Mouse (Mus musculus) kidney, embryonic 16.5 days (tissue): ENCODE measurements around the gene Ttll8. TPM values are rescaled to one million over a fixed set of nuclear protein-coding genes. Genes with fewer than 3 reads are reported as not detected.

Experiments used
- ATAC-seq: fragments of 200-750 bp; cut with Nextera tagmentation; 2 replicates; pipeline ENCODE4 v1.8.0; 2017; ENCODE audit warnings: moderate TSS enrichment; ENCODE audit not compliant: low FRiP score, low TSS enrichment
- H3K27ac ChIP-seq: fragments of 300-500 bp; sonication (generic); 2 replicates; pipeline ENCODE4 v1.5.1; 2014; ENCODE audit warnings: low read length
- H3K27me3 ChIP-seq: fragments of 300-500 bp; sonication (generic); 2 replicates; pipeline ENCODE4 v1.6.1; 2014; ENCODE audit warnings: low read length, control low read depth, mixed read lengths; ENCODE audit not compliant: insufficient read depth
- H3K36me3 ChIP-seq: fragments of 300-500 bp; sonication (generic); 2 replicates; pipeline ENCODE4 v1.6.1; 2014; ENCODE audit warnings: low read length, control low read depth, mixed read lengths; ENCODE audit not compliant: insufficient read depth
- H3K4me1 ChIP-seq: fragments of 300-500 bp; sonication (generic); 2 replicates; pipeline ENCODE4 v1.6.1; 2014; ENCODE audit warnings: low read length, control low read depth, mixed read lengths; ENCODE audit not compliant: insufficient read depth
- H3K4me2 ChIP-seq: fragments of 300-500 bp; sonication (generic); replicated peaks from 2 replicates; pipeline ENCODE4 v1.6.1; 2014; ENCODE audit warnings: low read depth, low read length
- H3K4me3 ChIP-seq: fragments of 300-500 bp; sonication (generic); 2 replicates; pipeline ENCODE4 v1.5.1; 2014; ENCODE audit warnings: mild to moderate bottlenecking, low read length
- H3K9ac ChIP-seq: fragments of 300-500 bp; sonication (generic); replicated peaks from 2 replicates; pipeline ENCODE4 v1.6.1; 2014; ENCODE audit warnings: low read length
- H3K9me3 ChIP-seq: fragments of 300-500 bp; sonication (generic); 2 replicates; pipeline ENCODE4 v1.6.1; 2016; ENCODE audit warnings: low read length, control low read depth
- WGBS: fragments of 180-500 bp; shearing (Covaris S2); extraction: QIAGEN DNeasy Blood & Tissue Kit; methylation state at CpG from one replicate; pipeline ENCODE4 v1.1.7; 2014; 5-methylcytosine and 5-hydroxymethylcytosine counted together
- polyA plus RNA-seq: library from polyadenylated mRNA; unstranded; fragments of >200 nt; fragmentation: Nextera tagmentation; extraction: Ambion mirVana; gene quantifications from 2 replicates; pipeline ENCODE4 v1.2.1, GENCODE M21; 2015

The Ttll8 gene
- polyA plus RNA-seq, 1 experiment from 2014 or later: not detected

DNA sequence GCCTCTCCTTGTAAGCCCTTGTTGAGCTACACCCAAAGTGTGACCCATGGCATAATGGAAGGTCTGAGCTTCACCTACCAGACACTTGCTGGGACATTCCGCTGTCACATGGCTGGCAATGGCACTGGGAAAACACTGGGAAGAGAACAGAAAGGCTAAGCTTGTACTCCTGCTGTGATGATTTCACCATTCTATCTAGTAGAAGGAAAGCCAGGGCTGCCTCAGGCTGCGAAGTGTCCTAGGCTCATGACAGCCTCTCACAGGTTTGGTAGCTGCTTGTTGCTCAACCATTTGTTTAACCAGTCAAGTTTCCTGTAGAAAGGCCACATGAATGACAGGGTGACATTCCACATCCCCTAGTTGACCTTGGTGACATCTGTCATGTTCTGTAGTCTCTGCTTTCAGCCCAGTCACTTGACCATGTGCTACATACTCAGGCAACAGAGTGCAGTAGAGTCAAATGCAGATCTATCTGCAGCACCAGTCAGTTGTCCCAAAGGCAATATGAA lies 9.9 kb upstream of the Ttll8 start:
- Histone ChIP-seq H3K9ac (no peak overlapping the region), H3K9me3 (no peaks in the 10 kb centered on the region), H3K4me2 (no peak overlapping the region), H3K36me3 (no peaks in the 10 kb centered on the region), H3K4me3 (no peak overlapping the region), H3K4me1 (no peaks in the 10 kb centered on the region), H3K27me3 (0 out of 2 replicates have a peak, but pooled peaks cover 1% of the 10 kb centered on the region), H3K27ac (no peak overlapping the region)
- WGBS: 88% methylated on average over 2 of the region's 2 CpGs
- ATAC-seq: no peak

- Histone ChIP-seq H3K36me3 (no peaks in the 10 kb centered on the region), H3K27ac (no peak overlapping the region), H3K4me2 (no peak overlapping the region), H3K9ac (no peak overlapping the region), H3K27me3 (peaks cover 27% of the 10 kb centered on the region; the same call in 1 of the 2 replicates), H3K4me1 (no peaks in the 10 kb centered on the region), H3K9me3 (no peaks in the 10 kb centered on the region), H3K4me3 (no peak overlapping the region)
- no peak for ATAC-seq
- WGBS: 84% methylated on average over 4 of the region's 4 CpGs
These were observed 3.3 kb upstream of the Ttll8 start for GRCm38 (mm10) chr15:88957522-88957921.

DNA sequence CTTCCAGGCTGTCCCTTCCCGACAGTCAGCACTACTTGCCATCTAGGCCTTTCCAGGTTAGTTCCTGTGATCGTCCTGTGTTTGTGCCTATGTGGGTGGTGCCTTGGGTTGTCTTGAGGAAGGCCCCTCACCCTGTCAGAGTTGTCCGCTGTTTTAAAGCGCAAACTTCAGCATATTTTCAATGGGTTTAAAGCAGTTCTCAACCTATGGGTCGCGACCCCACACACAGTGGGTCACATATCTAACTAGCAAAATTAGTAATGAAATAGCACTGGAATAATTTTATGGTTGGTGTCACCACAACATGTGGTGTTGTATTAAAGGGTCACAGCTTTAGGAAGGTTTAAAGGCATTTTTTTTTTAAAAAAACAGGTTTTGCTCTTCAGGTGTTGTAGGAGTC lies 1.1 kb upstream of the Ttll8 start:
- H3K9me3 ChIP-seq: no peaks in the 10 kb centered on the region
- ATAC-seq: no peak
- H3K4me1 ChIP-seq: no peaks in the 10 kb centered on the region
- 87% methylated on average over 6 of the region's 6 CpGs for WGBS
- H3K4me3 ChIP-seq: no peak overlapping the region
- no peak overlapping the region for H3K27ac ChIP-seq
- peaks cover 27% of the 10 kb centered on the region; the same call in 1 of the 2 replicates for H3K27me3 ChIP-seq
- no peak overlapping the region for H3K9ac ChIP-seq
- H3K4me2 ChIP-seq: no peak overlapping the region
- H3K36me3 ChIP-seq: no peaks in the 10 kb centered on the region

DNA sequence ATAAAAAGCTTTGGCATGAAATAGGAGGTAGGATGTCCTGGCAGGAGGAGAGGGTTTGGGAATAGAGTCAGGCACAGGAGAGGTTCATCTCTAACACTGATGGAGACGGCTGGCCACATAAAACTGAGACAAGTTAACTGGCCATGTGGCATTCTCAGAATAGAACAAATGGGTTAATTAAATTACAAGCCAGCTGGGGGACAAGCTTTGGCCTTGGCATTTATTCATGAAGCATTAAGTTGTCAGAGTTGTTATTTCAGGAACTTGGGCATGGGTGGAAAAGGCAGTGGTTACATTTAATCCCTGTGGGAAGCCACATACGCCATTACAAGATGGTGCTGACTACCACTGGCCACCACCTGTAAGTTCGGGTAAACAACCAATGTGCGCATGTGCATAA lies 3.0 kb downstream of the Ttll8 start:
- ATAC-seq: no peak
- H3K4me1 ChIP-seq: no peaks in the 10 kb centered on the region
- WGBS: 70% methylated on average over 4 of the region's 4 CpGs
- no peak overlapping the region for H3K4me3 ChIP-seq
- H3K27ac ChIP-seq: no peak overlapping the region
- no peaks in the 10 kb centered on the region for H3K9me3 ChIP-seq
- H3K36me3 ChIP-seq: no peaks in the 10 kb centered on the region
- no peak overlapping the region for H3K9ac ChIP-seq
- H3K4me2 ChIP-seq: no peak overlapping the region
- peaks cover 18% of the 10 kb centered on the region; the same call in 1 of the 2 replicates for H3K27me3 ChIP-seq

GRCm38 (mm10) chr15:88946851-88947250 lies 7.4 kb downstream of the Ttll8 start:
- no peaks in the 10 kb centered on the region for H3K9me3 ChIP-seq
- WGBS: 43% methylated on average over 6 of the region's 6 CpGs
- no peaks in the 10 kb centered on the region for H3K36me3 ChIP-seq
- no peaks in the 10 kb centered on the region for H3K27me3 ChIP-seq
- no peak for ATAC-seq
- H3K27ac ChIP-seq: no peak overlapping the region
- no peak overlapping the region for H3K9ac ChIP-seq
- no peaks in the 10 kb centered on the region for H3K4me1 ChIP-seq
- no peak overlapping the region for H3K4me3 ChIP-seq
- H3K4me2 ChIP-seq: no peak overlapping the region

GRCm38 (mm10) chr15:88943896-88944551 lies 10.2 kb downstream of the Ttll8 start:
- Histone ChIP-seq H3K4me1 (no peaks in the 10 kb centered on the region), H3K27me3 (no peaks in the 10 kb centered on the region), H3K4me3 (no peak overlapping the region), H3K27ac (no peak overlapping the region), H3K36me3 (no peaks in the 10 kb centered on the region), H3K9me3 (no peaks in the 10 kb centered on the region), H3K4me2 (no peak overlapping the region), H3K9ac (no peak overlapping the region)
- 81% methylated on average over 5 of the region's 5 CpGs for WGBS
- ATAC-seq: no peak

DNA sequence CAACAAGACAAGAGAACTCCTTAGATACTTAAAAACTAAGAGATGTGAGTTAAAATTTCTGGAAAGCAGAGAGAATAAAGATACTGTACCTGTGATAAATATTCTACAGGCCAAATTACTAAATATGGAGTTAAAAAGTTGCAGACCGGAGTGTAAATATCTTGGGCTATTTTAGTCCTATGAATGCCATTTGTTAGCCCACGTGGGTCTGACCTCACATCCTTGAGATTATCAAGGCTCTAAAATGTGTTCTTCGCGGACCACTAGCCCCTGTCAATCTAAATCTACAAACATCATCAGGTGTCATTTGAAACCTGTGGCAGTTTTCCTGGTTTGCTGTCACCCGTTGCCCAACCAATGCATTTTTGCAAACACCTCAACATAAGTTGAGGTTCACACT lies 11.4 kb downstream of the Ttll8 start:
- 63% methylated on average over 5 of the region's 5 CpGs for WGBS
- no peaks in the 10 kb centered on the region for H3K27me3 ChIP-seq
- no peak overlapping the region for H3K27ac ChIP-seq
- no peaks in the 10 kb centered on the region for H3K9me3 ChIP-seq
- no peak overlapping the region for H3K4me3 ChIP-seq
- no peaks in the 10 kb centered on the region for H3K36me3 ChIP-seq
- no peak overlapping the region for H3K9ac ChIP-seq
- no peaks in the 10 kb centered on the region for H3K4me1 ChIP-seq
- ATAC-seq: no peak
- H3K4me2 ChIP-seq: no peak overlapping the region

GRCm38 (mm10) chr15:88937291-88937650 lies 16.9 kb downstream of the Ttll8 start:
- Histone ChIP-seq H3K36me3 (no peaks in the 10 kb centered on the region), H3K9ac (no peak overlapping the region), H3K4me1 (no peaks in the 10 kb centered on the region), H3K4me3 (no peak overlapping the region), H3K27me3 (no peaks in the 10 kb centered on the region), H3K4me2 (no peak overlapping the region), H3K9me3 (no peaks in the 10 kb centered on the region), H3K27ac (no peak overlapping the region)
- no peak for ATAC-seq
- 82% methylated on average over 2 of the region's 2 CpGs for WGBS

DNA sequence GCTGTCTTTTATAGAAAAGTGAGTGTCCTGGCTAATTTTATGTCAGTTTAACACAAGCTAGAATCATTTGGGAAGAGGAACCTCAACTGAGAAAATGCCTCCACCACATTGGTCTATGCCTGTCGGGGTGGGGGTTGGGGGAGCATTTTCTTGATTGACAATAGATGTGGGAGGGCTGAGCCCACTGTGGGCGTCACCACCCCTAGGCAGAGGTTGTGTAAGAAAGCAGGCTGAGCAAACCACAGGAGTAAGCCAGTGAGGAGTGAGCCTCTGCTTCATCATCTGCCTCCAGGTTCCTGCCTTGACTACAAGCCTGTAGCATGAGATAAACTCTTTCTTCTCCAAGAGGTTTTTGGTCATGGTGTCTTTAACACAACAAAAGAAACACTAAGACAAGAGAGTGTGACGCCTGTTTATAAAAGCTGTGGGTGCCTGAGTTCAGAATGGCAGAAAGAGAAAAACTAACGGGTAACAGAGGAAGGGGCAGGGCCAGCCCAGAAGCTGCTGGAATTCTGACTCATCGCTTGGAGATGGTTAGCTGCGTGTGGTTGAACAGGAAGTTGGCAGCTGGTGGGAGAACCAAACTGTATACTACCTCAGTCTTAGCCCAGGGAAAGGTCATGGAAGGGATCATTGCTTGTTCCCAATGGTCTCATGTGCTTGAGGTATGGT lies 17.5 kb downstream of the Ttll8 start:
- ATAC-seq: no peak
- H3K27me3 ChIP-seq: no peaks in the 10 kb centered on the region
- no peaks in the 10 kb centered on the region for H3K4me1 ChIP-seq
- H3K4me2 ChIP-seq: no peak overlapping the region
- no peaks in the 10 kb centered on the region for H3K9me3 ChIP-seq
- no peak overlapping the region for H3K27ac ChIP-seq
- no peak overlapping the region for H3K9ac ChIP-seq
- no peak overlapping the region for H3K4me3 ChIP-seq
- no peaks in the 10 kb centered on the region for H3K36me3 ChIP-seq
- 71% methylated on average over 6 of the region's 6 CpGs for WGBS

DNA sequence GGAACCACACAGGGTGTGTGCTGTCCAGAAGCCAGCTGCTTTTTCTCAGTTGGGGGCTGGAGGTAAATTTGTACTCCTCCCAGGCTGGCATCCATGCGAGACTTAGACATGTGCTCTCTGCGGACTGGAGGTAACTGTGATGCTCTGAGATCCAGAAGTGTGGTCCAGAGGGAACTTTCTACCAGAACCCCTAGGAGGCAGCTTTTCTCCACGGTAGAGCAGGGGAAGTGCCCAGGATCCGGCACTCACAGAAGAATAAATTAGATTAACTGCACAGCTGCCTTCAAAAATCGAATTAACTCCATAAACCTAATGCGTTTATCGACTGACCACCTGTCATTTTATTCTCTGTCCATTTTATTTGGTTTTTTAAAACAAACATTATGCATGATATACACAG lies 20.1 kb downstream of the Ttll8 start:
- no peak overlapping the region for H3K9ac ChIP-seq
- no peaks in the 10 kb centered on the region for H3K9me3 ChIP-seq
- H3K27ac ChIP-seq: no peak overlapping the region
- no peaks in the 10 kb centered on the region for H3K27me3 ChIP-seq
- no peaks in the 10 kb centered on the region for H3K4me1 ChIP-seq
- no peak for ATAC-seq
- H3K36me3 ChIP-seq: no peaks in the 10 kb centered on the region
- WGBS: 49% methylated on average over 7 of the region's 7 CpGs
- H3K4me2 ChIP-seq: no peak overlapping the region
- no peak overlapping the region for H3K4me3 ChIP-seq
